Mouse (Mus musculus) hindbrain, postnatal 0 days (tissue): ENCODE data around the gene Sema6c. TPM values are rescaled to one million over a fixed set of nuclear protein-coding genes. Genes with fewer than 3 reads are reported as not detected.

Experiments
- ATAC-seq: fragments of 200-750 bp; cut with Nextera tagmentation; 2 replicates; pipeline ENCODE4 v1.8.0; 2017; ENCODE audit warnings: mild to moderate bottlenecking, moderate TSS enrichment, moderate library complexity
- DNase-seq: peaks from one replicate; pipeline ENCODE4 v3.0.0-alpha.2; 2015; ENCODE audit warnings: low spot score
- H3K27ac ChIP-seq: fragments of 300-500 bp; sonication (generic); 2 replicates; pipeline ENCODE4 v1.5.1; 2014; ENCODE audit warnings: mild to moderate bottlenecking
- H3K27me3 ChIP-seq: fragments of 300-500 bp; sonication (generic); 2 replicates; pipeline ENCODE4 v1.6.1; 2014; ENCODE audit warnings: low read length, mixed read lengths; ENCODE audit not compliant: insufficient read depth
- H3K36me3 ChIP-seq: fragments of 300-500 bp; sonication (generic); 2 replicates; pipeline ENCODE4 v1.6.1; 2014; ENCODE audit warnings: low read length, mixed read lengths; ENCODE audit not compliant: insufficient read depth
- H3K4me1 ChIP-seq: fragments of 300-500 bp; sonication (generic); 2 replicates; pipeline ENCODE4 v1.6.1; 2014; ENCODE audit warnings: antibody characterized with exemption, low read length, mixed read lengths; ENCODE audit not compliant: insufficient read depth
- H3K4me2 ChIP-seq: fragments of 300-500 bp; sonication (generic); 2 replicates; pipeline ENCODE4 v1.6.1; 2014; ENCODE audit warnings: low read depth, mild to moderate bottlenecking, low read length, moderate library complexity, mixed read lengths
- H3K4me3 ChIP-seq: fragments of 300-500 bp; sonication (generic); 2 replicates; pipeline ENCODE4 v1.5.1; 2014; ENCODE audit warnings: low read length
- H3K9ac ChIP-seq: fragments of 300-500 bp; sonication (generic); replicated peaks from 2 replicates; pipeline ENCODE4 v1.6.1; 2014; ENCODE audit warnings: mild to moderate bottlenecking, low read length, moderate library complexity, mixed read lengths
- H3K9me3 ChIP-seq: fragments of 300-500 bp; sonication (generic); 2 replicates; pipeline ENCODE4 v1.6.1; 2016; ENCODE audit warnings: low read length, mixed read lengths
- CTCF ChIP-seq: IDR thresholded peaks from 2 replicates; pipeline ENCODE4 v1.5.1; 2016; ENCODE audit warnings: antibody characterized with exemption, control low read depth, low read depth
- WGBS: fragments of 180-500 bp; shearing (Covaris S2); extraction: QIAGEN DNeasy Blood & Tissue Kit; methylation state at CpG from one replicate; pipeline ENCODE4 v1.1.7; 2014; 5-methylcytosine and 5-hydroxymethylcytosine counted together
- polyA plus RNA-seq: library from polyadenylated mRNA; unstranded; fragments of >200 nt; fragmentation: Nextera tagmentation; extraction: Ambion mirVana; gene quantifications from 2 replicates; pipeline ENCODE4 v1.2.1, GENCODE M21; 2015
- total RNA-seq: library from RNA; depleted of rRNA; stranded (reverse); fragments of >200 nt; gene quantifications from 2 replicates; pipeline ENCODE4 v1.2.3, GENCODE M21; 2014

Sema6c gene
- total and polyA plus RNA-seq, 2 experiments from 2014 or later = 16.4 to 127 TPM

GRCm38 (mm10) chr3:95141952-95142616 lies 18.2 kb upstream of the Sema6c start, which contains the start of gene Tnfaip8l2:
Gene Tnfaip8l2, minus strand, starts transcription at chr3:95142360.
- TF ChIP-seq CTCF = no peak
- Histone ChIP-seq H3K9ac (no peak within 1 kb of the TSS), H3K9me3 (no peaks in the 10 kb centered on the region), H3K27ac (no peak within 1 kb of the TSS), H3K4me1 (no peaks in the 10 kb centered on the region), H3K36me3 (peaks cover 6% of the 10 kb centered on the region; the same call in 1 of the 2 replicates), H3K4me2 (no peak within 1 kb of the TSS), H3K27me3 (no peaks in the 10 kb centered on the region), H3K4me3 (no peak within 1 kb of the TSS)
- 82% methylated on average over 10 of the region's 10 CpGs for WGBS
- ATAC-seq (no peak), DNase-seq (no peak)

GRCm38 (mm10) chr3:95142617-95143011 lies 17.6 kb upstream of the Sema6c start:
- Histone ChIP-seq H3K36me3 (peaks cover 6% of the 10 kb centered on the region; the same call in 1 of the 2 replicates), H3K4me3 (no peak overlapping the region), H3K27ac (no peak overlapping the region), H3K9me3 (no peaks in the 10 kb centered on the region), H3K27me3 (no peaks in the 10 kb centered on the region), H3K4me1 (no peaks in the 10 kb centered on the region), H3K4me2 (no peak overlapping the region), H3K9ac (no peak overlapping the region)
- TF ChIP-seq CTCF = peak; percentile 93
- DNase-seq (peak; percentile 85), ATAC-seq (peak; percentile 77)
- WGBS = 14% methylated on average over 5 of the region's 5 CpGs

- H3K9ac ChIP-seq = no peak overlapping the region
- ATAC-seq = no peak
- DNase-seq = no peak
- no peak overlapping the region for H3K4me2 ChIP-seq
- TF ChIP-seq CTCF = no peak
- no peak overlapping the region for H3K4me3 ChIP-seq
- 50% methylated on average over 3 of the region's 3 CpGs for WGBS
- H3K36me3 ChIP-seq = no peaks in the 10 kb centered on the region
- H3K9me3 ChIP-seq = no peaks in the 10 kb centered on the region
- no peaks in the 10 kb centered on the region for H3K27me3 ChIP-seq
- H3K27ac ChIP-seq = no peak overlapping the region
- H3K4me1 ChIP-seq = no peaks in the 10 kb centered on the region
Observed at GRCm38 (mm10) chr3:95147924-95148323, 12.3 kb upstream of the Sema6c start.

- Histone ChIP-seq H3K4me3 (no peak overlapping the region), H3K9me3 (no peaks in the 10 kb centered on the region), H3K4me1 (no peaks in the 10 kb centered on the region), H3K36me3 (no peaks in the 10 kb centered on the region), H3K9ac (no peak overlapping the region), H3K27me3 (no peaks in the 10 kb centered on the region), H3K4me2 (no peak overlapping the region), H3K27ac (no peak overlapping the region)
- peak; percentile 59 for TF ChIP-seq CTCF
- DNase-seq (no peak), ATAC-seq (no peak)
- 53% methylated on average over 4 of the region's 4 CpGs for WGBS
Observed at GRCm38 (mm10) chr3:95153874-95154273, 6.4 kb upstream of the Sema6c start.

GRCm38 (mm10) chr3:95159511-95159986 lies 708 bp upstream of the Sema6c start:
- 20% methylated on average over 8 of the region's 8 CpGs for WGBS
- Histone ChIP-seq H3K9ac (peak overlapping the region; percentile 78), H3K27me3 (no peaks in the 10 kb centered on the region), H3K9me3 (no peaks in the 10 kb centered on the region), H3K36me3 (no peaks in the 10 kb centered on the region), H3K4me1 (peaks cover 14% of the 10 kb centered on the region), H3K4me3 (peak overlapping the region; percentile 93), H3K4me2 (peak overlapping the region; percentile 83), H3K27ac (peak overlapping the region; percentile 68)
- TF ChIP-seq CTCF = no peak
- no peak for DNase-seq
- no peak for ATAC-seq

- Histone ChIP-seq H3K9me3 (no peaks in the 10 kb centered on the region), H3K27ac (peak overlapping the region; percentile 68), H3K4me3 (peak overlapping the region; percentile 93), H3K36me3 (peaks cover 1% of the 10 kb centered on the region; the same call in 1 of the 2 replicates), H3K9ac (peak overlapping the region; percentile 78), H3K27me3 (no peaks in the 10 kb centered on the region), H3K4me2 (peak overlapping the region; percentile 83), H3K4me1 (peaks cover 14% of the 10 kb centered on the region)
- WGBS = 1% methylated on average over 29 of the region's 30 CpGs
- DNase-seq (peak; percentile 46), ATAC-seq (peak; percentile 5)
- TF ChIP-seq CTCF = no peak
Observed at GRCm38 (mm10) chr3:95161041-95161551, 839 bp downstream of the Sema6c start.
